Mouse (Mus musculus) megakaryocyte, embryonic 14.5 days (primary cell): Measurements from ENCODE around the gene Vmn1r208.
"Not testable (repeated sequence)": the region's sequence is repeated elsewhere in the genome, so short reads cannot be mapped to it uniquely, and the experiment has no call there.

Experiments
- FLI1 ChIP-seq: IDR thresholded peaks from 2 replicates; pipeline ENCODE4 v1.6.1; 2012; ENCODE audit warnings: low read length, inconsistent platforms, mixed read lengths
- GATA1 ChIP-seq: IDR thresholded peaks from 3 replicates; pipeline ENCODE4 v1.6.1; 2012; ENCODE audit warnings: mixed read lengths, low read length, inconsistent platforms, borderline replicate concordance

GRCm38 (mm10) chr13:22788096-22788495 lies 10.9 kb upstream of the Vmn1r208 start:
- TF ChIP-seq GATA1, FLI1: not testable (repeated sequence)
